Mouse (Mus musculus) embryonic facial prominence, embryonic 12.5 days (tissue): ENCODE data around the gene Copz2. TPM values are rescaled to one million over a fixed set of nuclear protein-coding genes. Genes with fewer than 3 reads are reported as not detected.

Experiments
- ATAC-seq: fragments of 200-750 bp; cut with Nextera tagmentation; 2 replicates; pipeline ENCODE4 v1.8.0; 2017; ENCODE audit not compliant: insufficient number of reproducible peaks, insufficient read depth, low FRiP score, low TSS enrichment
- H3K27ac ChIP-seq: fragments of 300-500 bp; sonication (generic); 2 replicates; pipeline ENCODE4 v1.5.1; 2016; ENCODE audit warnings: mild to moderate bottlenecking
- H3K27me3 ChIP-seq: fragments of 300-500 bp; sonication (generic); 2 replicates; pipeline ENCODE4 v1.6.1; 2016; ENCODE audit warnings: mild to moderate bottlenecking, moderate library complexity
- H3K36me3 ChIP-seq: fragments of 300-500 bp; sonication (generic); 2 replicates; pipeline ENCODE4 v1.6.1; 2016; ENCODE audit warnings: mild to moderate bottlenecking
- H3K4me1 ChIP-seq: fragments of 300-500 bp; sonication (generic); 2 replicates; pipeline ENCODE4 v1.6.1; 2016
- H3K4me2 ChIP-seq: fragments of 300-500 bp; sonication (generic); replicated peaks from 2 replicates; pipeline ENCODE4 v1.6.1; 2016; ENCODE audit warnings: mild to moderate bottlenecking, moderate library complexity
- H3K4me3 ChIP-seq: fragments of 300-500 bp; sonication (generic); 2 replicates; pipeline ENCODE4 v1.5.1; 2016; ENCODE audit warnings: mild to moderate bottlenecking
- H3K9ac ChIP-seq: fragments of 300-500 bp; sonication (generic); 2 replicates; pipeline ENCODE4 v1.6.1; 2016; ENCODE audit warnings: mild to moderate bottlenecking, moderate library complexity
- H3K9me3 ChIP-seq: fragments of 300-500 bp; sonication (generic); 2 replicates; pipeline ENCODE4 v1.6.1; 2016; ENCODE audit warnings: mild to moderate bottlenecking, moderate library complexity
- WGBS: fragments of 180-500 bp; shearing (Covaris S2); methylation state at CpG from one replicate; pipeline ENCODE4 v1.1.7; 2016; 5-methylcytosine and 5-hydroxymethylcytosine counted together
- polyA plus RNA-seq: library from polyadenylated mRNA; unstranded; fragments of >200 nt; fragmentation: Nextera tagmentation; extraction: Ambion mirVana; gene quantifications from 2 replicates; pipeline ENCODE4 v1.2.1, GENCODE M21; 2016

Copz2 gene
- polyA plus RNA-seq, 1 experiment from 2014 or later: 94.3 TPM

DNA sequence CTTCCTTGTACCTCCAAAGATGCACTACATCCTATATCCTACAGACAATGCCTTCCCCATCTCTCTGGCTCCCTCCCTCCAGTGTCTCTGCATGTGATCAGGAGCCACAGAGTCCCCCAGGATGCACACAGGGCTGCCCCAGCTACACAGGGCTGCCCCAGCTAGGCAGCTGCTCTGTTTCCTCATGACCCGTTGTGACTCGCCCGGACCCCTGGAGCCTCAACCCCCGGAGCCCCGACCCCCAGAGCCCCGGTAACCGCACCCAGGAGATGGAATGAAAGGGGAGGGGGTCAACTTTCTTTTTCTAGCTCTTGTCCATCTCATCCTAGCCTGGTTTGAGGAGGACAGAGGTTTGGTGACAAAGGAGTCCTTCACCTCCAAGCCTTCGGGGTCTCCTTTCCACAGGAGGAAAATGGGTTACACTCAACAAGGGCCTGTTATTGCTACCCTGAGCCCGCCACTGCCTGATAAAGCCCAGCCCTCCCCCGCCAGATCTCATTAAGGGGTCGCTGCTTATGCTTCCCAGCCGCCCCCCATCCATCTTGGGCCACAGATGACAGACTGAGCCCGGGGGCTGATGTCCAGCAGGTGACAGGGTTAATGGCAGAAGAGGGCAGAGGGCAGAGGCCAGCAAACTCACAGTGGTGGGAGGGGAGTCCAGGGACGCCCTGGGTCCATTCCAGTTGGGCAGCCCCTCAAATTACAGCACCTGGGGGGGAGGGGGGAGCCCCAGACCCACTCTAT is 42.3 kb downstream of the Copz2 start:
- H3K36me3 ChIP-seq: no peaks in the 10 kb centered on the region
- H3K27me3 ChIP-seq: no peaks in the 10 kb centered on the region
- H3K27ac ChIP-seq: no peak overlapping the region
- H3K4me1 ChIP-seq: peaks cover 7% of the 10 kb centered on the region; the same call in 1 of the 2 replicates
- no peaks in the 10 kb centered on the region for H3K9me3 ChIP-seq
- 26% methylated on average over 14 of the region's 14 CpGs for WGBS
- H3K4me3 ChIP-seq: no peak overlapping the region
- H3K9ac ChIP-seq: no peak overlapping the region
- no peak overlapping the region for H3K4me2 ChIP-seq
- ATAC-seq: no peak

DNA sequence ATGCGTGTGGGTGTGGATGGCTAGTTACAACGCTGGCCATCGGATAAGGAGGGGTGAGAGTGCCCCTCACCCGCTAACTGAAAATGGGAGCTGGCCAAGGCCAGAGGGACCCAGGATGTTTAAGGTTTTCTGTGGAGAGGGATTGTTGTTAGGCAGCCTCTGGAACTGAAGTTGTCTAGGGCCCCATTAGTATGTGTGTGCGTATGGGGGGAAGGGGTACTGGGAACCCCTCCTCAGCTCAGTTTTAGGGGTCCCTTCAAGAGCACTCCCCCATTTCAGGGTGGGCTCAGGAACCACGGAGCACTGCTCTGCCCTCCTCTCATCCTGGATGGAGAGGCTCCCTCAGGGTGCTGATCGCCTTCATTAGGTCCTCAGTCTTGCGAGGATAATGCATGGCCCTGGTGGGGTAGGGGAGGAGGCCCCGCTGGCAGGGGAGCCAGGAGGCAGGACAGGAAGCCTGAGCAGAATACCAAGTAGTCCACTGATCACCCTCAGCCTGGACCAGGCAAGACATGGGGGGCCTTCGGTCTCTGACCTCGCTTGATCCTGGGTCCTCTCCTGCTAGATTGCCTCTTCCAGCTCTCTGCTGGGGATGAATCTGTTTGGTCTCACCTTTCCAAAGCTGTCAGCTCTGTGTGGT is 43.7 kb downstream of the Copz2 start:
- 63% methylated on average over 11 of the region's 11 CpGs for WGBS
- no peak for ATAC-seq
- Histone ChIP-seq H3K27me3 (no peaks in the 10 kb centered on the region), H3K4me3 (no peak overlapping the region), H3K9ac (no peak overlapping the region), H3K27ac (no peak overlapping the region), H3K9me3 (no peaks in the 10 kb centered on the region), H3K4me1 (0 out of 2 replicates have a peak, but pooled peaks cover 3% of the 10 kb centered on the region), H3K36me3 (no peaks in the 10 kb centered on the region), H3K4me2 (no peak overlapping the region)

DNA sequence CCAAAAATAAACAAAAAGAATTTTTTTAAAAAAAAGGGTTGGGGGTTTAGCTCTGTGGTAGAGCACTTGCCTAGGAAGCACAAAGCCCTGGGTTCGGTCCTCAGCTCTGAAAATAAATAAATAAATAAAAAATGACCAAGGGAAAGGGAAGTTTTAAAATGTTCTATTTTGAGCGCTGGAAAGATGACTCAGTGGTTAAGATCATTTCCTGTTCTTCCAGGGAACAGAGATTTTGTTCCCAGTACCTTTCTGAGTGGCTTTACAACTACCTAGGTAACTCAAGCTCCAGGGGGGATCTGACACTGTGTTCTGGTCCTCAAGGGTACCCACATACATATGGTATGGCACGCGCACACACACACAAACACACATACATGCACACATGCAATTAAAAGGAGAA is 46.2 kb downstream of the Copz2 start:
- Histone ChIP-seq H3K4me1 (peaks cover 14% of the 10 kb centered on the region), H3K4me3 (no peak overlapping the region)
- WGBS: 83% methylated on average over 4 of the region's 4 CpGs

DNA sequence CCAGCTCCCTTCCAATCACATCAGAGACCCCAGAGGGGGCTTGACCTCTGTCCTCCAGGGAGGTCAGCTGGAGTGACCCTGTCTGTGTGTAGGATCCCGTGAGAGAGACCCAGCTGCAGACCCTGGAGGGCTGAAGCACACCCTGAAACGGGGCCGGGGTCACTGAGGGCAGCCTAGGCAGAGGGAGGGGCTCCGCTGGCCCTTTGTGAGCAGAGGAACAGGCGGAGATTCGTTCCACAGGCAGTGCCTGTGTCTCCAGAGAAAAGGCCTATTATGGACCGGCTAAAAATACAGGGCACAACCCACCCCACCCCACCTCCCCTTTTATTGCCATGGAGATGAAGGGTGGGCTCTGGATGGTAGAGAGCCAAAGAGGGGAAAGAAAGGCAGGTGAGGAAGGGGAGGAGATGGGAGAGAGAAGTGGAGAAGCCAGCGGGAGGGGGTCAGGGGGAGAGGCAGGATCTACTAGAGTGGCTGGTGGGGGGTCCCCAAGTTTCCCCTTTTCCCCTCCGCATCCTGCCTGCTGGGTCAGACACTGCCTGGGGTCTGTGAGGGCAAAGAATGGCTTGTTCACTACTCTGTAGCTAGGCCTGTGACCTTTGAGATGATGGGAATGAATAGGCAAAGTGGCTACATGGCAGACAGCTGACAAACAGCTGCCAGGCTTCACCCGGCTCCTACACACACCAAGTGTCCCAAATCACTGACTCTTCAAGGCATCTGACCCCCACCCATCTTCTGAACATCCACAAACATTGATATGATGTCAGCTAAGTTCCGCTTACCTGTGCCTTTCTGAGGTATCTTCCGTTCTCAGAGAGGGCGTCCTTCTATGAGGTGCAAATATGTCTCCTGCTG is 50.0 kb downstream of the Copz2 start:
- Histone ChIP-seq H3K27ac (peak overlapping the region; percentile 41; the same call in 1 of the 2 replicates), H3K4me1 (peaks cover 26% of the 10 kb centered on the region), H3K4me3 (no peak overlapping the region), H3K9me3 (no peaks in the 10 kb centered on the region), H3K36me3 (no peaks in the 10 kb centered on the region), H3K9ac (no peak overlapping the region), H3K27me3 (no peaks in the 10 kb centered on the region), H3K4me2 (0 out of 2 replicates have a peak overlapping the region, but pooled peaks have one; percentile 9)
- peak; percentile 69 for ATAC-seq
- WGBS: 34% methylated on average over 13 of the region's 13 CpGs

More for the DNA sequence above, 46.2 kb downstream of the Copz2 start:
- Histone ChIP-seq H3K27ac (no peak overlapping the region), H3K9ac (no peak overlapping the region), H3K27me3 (no peaks in the 10 kb centered on the region), H3K36me3 (no peaks in the 10 kb centered on the region), H3K9me3 (no peaks in the 10 kb centered on the region), H3K4me2 (no peak overlapping the region)
- no peak for ATAC-seq

DNA sequence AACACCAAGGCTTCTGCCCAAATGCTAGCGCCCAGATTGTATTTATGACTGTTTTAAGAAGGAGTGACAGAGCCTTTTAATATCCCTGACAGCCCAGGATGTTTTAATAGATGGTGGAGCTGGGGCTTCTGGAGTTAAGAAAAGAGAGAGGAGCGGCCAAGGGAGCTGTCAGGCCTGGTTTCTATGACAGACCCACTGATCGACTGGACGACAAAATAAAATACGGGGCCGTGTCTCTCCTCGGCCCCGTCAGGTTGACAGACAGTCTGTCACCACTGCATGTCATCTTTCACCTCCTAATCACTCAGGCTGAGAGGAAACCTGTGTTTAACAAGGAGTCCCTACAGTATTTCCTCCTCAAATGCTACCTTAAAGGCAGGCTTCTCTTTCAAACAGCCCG is 51.7 kb downstream of the Copz2 start:
- ATAC-seq: no peak
- H3K36me3 ChIP-seq: 0 out of 2 replicates have a peak, but pooled peaks cover 2% of the 10 kb centered on the region
- no peaks in the 10 kb centered on the region for H3K27me3 ChIP-seq
- H3K4me3 ChIP-seq: no peak overlapping the region
- H3K4me2 ChIP-seq: no peak overlapping the region
- no peak overlapping the region for H3K9ac ChIP-seq
- peaks cover 26% of the 10 kb centered on the region for H3K4me1 ChIP-seq
- no peak overlapping the region for H3K27ac ChIP-seq
- H3K9me3 ChIP-seq: no peaks in the 10 kb centered on the region
- 64% methylated on average over 9 of the region's 9 CpGs for WGBS

DNA sequence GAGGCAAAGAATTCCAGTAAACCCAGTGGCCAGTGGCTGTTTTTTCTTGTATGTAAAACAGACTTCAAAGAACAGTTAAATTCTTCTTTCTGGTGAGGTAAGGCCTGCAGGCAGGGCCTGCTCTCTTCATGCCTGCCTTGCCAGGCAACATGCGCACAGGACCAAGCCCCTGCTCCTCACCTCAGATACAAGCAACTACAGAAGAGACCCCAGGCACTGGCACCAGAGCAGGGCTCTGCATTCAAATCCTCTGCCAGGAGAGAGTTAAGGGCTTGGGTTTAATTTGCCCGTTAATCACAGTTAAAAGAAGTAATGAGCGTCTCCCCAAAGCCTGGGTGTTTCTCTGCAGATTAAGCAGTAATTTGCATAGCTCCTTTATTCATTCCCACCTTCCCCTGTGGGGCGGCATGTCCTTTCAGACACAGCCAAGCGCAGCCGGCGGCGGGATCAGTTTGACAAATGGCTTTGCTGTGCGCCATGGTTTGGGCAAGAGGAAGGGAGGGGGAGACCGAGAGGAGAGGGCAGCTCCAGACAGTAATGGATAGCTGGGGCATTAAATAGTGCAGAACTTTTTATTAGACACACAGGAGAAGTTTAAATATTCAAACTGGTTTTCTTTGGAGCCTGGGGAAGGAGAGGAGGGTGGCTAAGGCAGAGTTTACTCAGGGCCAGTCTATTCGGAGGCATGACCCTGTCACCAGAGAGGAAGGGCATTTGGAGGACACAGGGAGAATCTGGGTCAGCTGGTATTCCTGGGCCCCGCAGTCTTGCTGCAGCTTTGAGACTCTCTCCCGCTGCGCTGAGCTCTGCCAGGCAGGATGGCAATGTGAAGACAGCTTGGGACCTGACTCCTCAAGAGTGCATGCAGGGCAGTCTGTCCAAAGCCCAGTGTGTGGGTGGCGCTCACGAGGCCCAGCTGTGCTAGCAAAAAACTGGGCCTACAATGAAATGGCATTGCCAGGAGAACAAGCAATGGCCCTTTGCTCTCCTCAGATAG is 53.3 kb downstream of the Copz2 start:
- Histone ChIP-seq H3K27ac (0 out of 2 replicates have a peak overlapping the region, but pooled peaks have one; percentile 46), H3K9me3 (no peaks in the 10 kb centered on the region), H3K4me1 (peaks cover 26% of the 10 kb centered on the region), H3K27me3 (no peaks in the 10 kb centered on the region), H3K4me2 (no peak overlapping the region), H3K4me3 (no peak overlapping the region), H3K9ac (no peak overlapping the region), H3K36me3 (peaks cover 17% of the 10 kb centered on the region)
- WGBS: 22% methylated on average over 16 of the region's 16 CpGs
- ATAC-seq: no peak

DNA sequence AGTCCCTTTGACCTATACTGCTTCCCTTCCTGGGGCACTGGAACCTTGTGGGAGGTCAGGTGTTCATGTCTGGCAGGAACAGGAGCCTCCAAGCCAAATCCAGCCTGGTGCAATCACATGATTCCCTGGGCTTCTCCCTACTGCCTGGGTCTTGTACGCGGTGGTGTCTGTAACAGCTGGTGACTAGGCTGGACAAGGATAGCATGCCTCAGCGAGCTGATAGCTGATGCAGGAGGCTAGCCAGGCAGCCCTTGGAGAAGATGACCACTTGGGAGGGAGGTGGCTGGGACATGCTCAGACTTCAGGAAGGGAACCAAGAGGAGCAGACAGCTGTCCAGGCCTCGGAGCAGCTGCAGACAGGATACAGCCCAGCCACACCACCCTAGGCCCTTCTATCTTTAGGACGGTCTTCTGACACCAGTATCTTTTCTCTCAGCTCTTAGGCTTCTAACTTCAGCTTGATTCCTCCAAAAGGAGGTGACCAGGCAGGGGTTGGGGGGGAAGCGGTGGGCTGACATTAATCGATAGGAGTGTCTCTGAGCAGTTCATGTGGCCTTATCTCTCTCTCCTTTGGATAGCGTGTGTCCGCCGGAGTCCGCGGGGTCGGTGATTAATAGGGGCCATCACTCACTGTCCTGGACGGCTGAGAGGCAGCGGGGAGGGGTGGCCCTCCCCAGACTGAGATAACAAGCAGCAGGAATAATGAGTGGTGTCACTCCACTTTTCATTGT is 56.9 kb downstream of the Copz2 start:
- ATAC-seq: no peak
- no peaks in the 10 kb centered on the region for H3K9me3 ChIP-seq
- no peak overlapping the region; the same call in 1 of the 2 replicates for H3K27ac ChIP-seq
- no peak overlapping the region for H3K4me3 ChIP-seq
- H3K36me3 ChIP-seq: peaks cover 35% of the 10 kb centered on the region
- no peak overlapping the region for H3K4me2 ChIP-seq
- H3K9ac ChIP-seq: no peak overlapping the region
- 66% methylated on average over 15 of the region's 15 CpGs for WGBS
- peaks cover 14% of the 10 kb centered on the region for H3K4me1 ChIP-seq
- no peaks in the 10 kb centered on the region for H3K27me3 ChIP-seq

DNA sequence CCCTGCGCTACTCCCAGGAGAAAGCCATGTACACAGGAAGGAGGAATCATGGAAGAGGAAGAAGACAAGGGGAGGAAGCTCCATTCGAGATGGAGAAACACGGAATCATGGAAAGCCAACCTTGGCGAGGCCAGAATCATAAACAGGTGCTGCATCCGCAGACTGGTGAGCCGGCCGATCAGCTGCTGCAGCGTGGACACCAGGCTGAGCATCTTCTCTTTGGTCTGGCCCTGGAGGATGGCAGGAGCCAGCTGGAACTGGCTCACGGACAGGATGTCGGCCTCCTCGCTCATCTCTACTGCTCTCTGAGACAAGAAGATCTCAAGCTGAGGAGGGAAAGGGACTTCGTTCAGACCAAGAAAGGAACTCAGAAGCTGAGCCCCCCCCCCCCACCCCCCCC is 58.9 kb downstream of the Copz2 start:
- peaks cover 45% of the 10 kb centered on the region for H3K36me3 ChIP-seq
- H3K9ac ChIP-seq: no peak overlapping the region
- 0 out of 2 replicates have a peak, but pooled peaks cover under 1% of the 10 kb centered on the region for H3K4me1 ChIP-seq

DNA sequence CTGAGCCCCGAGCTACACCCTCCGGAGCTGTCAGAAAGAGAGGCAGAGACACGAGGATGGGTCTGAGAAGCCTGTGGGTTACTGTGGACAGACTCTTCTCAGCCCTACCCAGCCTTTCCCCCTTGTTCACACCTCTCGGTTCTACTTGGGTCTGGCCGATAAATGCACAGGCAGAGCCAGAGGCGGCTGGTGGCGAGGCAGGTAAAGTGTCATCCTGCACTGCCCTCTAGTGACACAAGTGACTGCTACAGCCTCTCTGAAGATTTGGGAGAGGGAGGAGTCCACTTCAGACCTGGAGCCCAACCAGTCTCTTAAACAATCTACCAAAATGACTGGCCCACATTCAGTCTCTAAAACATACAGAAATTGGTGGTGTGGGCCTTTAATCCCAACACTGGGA is 60.3 kb downstream of the Copz2 start:
- Histone ChIP-seq H3K4me1 (peaks cover 4% of the 10 kb centered on the region), H3K4me3 (no peak overlapping the region), H3K36me3 (peaks cover 45% of the 10 kb centered on the region), H3K27ac (no peak overlapping the region), H3K4me2 (no peak overlapping the region), H3K9me3 (no peaks in the 10 kb centered on the region), H3K27me3 (no peaks in the 10 kb centered on the region), H3K9ac (no peak overlapping the region)
- 25% methylated on average over 7 of the region's 7 CpGs for WGBS
- 0 out of 2 replicates have a peak, but pooled peaks have one; percentile 31 for ATAC-seq

More for the DNA sequence above, 58.9 kb downstream of the Copz2 start:
- Histone ChIP-seq H3K27ac (no peak overlapping the region), H3K9me3 (no peaks in the 10 kb centered on the region), H3K27me3 (no peaks in the 10 kb centered on the region), H3K4me3 (no peak overlapping the region), H3K4me2 (no peak overlapping the region)
- WGBS: 82% methylated on average over 12 of the region's 12 CpGs
- ATAC-seq: no peak
